Mouse (Mus musculus): Measurements from ENCODE around the gene Map3k11.
"Not testable (repeated sequence)": the region's sequence is repeated elsewhere in the genome, so short reads cannot be mapped to it uniquely, and the experiment has no call there.

Gene Map3k11

DNA sequence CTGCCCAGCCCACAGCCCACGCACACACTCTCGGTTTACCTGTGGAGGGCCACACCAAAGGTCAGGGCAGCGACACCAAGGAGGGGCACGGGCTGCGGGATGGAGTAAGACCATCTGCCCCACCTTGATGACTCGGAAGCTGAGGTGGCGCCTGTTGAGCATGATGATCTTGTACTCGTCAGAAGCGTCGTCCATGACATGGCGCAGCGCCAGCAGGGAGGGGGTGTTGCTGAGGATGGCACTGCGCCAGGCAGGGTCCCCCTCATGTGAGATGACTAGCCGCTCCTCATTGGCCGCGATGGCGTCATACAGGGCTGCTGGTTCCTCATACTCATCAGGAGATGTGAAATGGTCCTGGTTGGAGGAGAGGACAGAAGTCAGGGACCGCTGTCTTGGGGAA, 22.2 kb upstream of the Map3k11 start:
- no peak for DNase-seq (ENCODE audit: low spot score)

DNA sequence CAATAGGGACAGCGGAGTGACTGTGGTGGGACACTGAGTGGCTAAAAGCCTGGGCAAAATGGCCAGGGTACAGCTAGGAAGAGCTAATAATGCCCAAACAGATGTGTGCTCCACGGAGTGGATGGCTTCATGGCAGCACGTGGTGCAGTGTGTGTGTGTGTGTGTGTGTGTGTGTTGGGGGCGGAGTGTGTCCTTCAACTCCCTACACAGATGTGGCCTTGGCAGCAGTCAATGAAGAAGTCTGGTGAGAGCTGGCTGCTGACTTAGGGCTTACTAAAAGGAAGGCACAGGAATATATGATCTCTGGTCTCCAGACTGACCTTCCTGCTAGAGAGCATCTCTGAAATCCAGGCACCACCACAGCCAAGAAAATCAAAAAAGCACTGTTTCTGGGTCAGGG, 20.2 kb upstream of the Map3k11 start:
- no peak for DNase-seq (ENCODE audit: low spot score)

DNA sequence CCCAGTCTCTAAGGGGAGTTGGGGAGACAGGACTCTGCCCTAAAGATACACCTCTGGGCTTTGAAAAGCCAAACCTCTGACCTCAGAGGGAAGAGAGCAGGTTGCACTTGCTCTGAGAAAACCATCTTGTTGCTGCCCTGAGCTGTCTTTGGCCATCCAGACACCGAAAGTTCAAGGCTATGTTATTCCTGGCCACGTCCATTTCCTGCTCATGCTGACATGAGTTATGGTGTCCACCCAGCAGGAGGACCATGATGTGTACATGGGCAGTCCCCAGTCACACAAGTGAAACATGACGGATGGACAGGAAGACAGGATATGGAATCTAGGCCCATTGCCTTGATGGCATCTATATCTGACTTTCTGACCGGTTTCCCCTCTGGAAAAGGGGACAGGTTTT, 8.1 kb upstream of the Map3k11 start:
- no peak for DNase-seq (ENCODE audit: low spot score)

DNA sequence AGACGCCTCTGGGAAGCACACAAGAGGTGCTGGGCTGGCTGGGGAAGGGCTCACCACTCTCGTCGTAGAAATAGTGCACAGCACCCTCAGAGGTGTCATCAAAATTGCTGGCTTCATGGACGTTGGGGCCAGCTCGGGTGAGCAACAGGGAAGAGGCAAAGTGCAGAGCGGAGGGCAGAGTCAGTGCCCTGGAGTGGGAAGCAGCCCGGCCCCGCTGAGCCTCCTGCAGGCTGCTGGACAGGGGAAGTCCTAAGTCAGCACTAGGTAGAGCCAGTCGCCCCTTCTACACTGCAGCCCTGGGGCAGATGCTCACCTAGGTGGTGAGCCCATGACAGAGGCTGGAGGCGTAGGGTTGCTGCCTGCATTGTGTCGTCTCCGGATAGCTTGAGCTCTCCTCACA, 4.3 kb upstream of the Map3k11 start:
- DNase-seq (ENCODE audit: low spot score): no peak

DNA sequence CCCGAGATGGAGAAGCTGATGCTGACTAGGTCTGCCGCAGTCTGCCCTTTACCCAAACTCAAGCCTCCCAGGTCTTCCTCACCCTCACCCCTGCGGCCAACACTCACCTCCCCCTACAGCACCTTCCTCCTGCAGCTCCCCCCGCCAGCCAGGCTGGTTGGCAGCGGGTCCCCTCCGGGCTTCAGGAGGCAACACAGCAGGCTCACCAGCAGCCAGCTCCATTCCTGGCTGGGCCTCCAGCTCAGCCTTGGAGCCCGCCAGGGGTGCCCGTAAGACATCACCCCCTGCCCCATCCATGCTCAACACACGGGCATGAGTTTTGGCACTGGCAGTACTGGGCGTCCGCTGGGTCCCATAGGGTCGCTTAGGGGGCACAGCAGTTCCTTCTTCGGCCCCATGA, 3.6 kb upstream of the Map3k11 start:
- DNase-seq (ENCODE audit: low spot score): no peak

DNA sequence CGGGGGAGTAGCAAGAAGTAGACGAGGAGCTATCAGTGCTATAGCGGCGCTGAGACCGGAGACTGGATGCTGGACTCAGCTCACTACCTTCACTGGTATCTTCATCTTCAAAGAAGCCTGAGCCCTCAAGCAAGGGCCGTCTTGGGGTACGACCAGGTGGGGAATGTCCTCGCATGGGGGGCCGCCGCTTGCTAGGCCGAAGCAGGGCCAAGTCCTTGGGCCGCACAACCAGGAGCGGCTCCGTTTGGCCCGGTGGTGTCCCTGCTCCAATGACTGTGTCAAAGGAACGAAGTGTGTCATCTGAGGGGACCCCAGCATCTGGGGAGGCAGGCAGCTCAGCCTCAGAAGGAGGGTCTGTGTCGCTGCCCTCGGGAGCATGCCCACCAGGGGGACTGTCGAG, 3.1 kb upstream of the Map3k11 start:
- no peak for DNase-seq (ENCODE audit: low spot score)

DNA sequence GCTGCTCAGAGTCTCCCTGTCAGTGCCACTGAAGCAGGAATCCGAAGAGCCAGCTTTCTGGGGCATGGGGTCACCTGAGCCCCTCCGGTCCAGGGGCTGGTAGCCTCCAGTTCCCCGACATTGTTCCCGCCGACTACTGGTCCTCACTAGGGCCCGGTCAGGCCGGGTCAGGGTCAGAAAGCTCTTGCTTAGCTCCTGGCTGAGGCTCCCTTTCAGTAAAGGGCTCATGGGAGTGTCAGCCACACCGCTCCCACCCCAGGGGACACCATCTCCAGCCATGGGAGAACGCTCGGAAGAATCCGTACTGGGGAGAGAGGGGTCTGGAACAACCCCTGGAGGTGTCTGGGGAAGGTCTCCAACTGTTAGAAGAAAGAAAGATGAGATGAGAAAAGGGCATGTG, 2.7 kb upstream of the Map3k11 start:
- no peak for DNase-seq (ENCODE audit: low spot score)

DNA sequence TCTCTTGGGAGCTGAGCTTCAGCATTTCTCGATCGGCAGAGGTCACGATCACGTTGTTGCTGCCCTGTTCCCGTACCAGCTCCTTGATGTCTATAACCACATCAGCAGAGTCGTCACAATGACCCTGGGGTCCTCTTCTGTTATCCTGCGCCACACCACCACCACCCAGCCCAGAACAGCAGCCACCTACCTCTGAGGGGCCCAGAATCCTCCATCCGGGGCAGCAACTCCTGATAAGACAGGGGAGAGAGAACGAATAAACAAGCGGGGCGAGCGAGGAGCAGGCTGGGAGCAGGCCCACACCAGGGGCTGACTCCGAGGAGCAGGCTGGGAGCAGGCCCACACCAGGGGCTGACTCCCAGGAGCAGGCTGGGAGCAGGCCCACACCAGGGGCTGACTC, 2.1 kb upstream of the Map3k11 start:
- DNase-seq (ENCODE audit: low spot score): no peak

DNA sequence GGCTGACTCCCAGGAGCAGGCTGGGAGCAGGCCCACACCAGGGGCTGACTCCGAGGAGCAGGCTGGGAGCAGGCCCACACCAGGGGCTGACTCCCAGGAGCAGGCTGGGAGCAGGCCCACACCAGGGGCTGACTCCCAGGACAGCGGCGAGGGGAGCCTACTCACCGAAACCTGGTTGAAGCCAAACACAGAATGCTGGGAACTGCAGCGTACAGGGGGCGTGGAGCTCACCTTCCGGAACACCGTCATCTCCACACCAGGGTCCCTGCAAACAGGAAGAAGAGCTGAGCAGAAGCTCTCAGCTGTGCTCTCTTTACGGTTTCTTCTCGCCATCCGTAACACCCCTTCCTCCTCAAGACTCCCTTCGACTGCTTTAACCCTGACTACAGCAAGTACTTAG, 1.6 kb upstream of the Map3k11 start:
- not testable (repeated sequence) for DNase-seq (ENCODE audit: low spot score)

DNA sequence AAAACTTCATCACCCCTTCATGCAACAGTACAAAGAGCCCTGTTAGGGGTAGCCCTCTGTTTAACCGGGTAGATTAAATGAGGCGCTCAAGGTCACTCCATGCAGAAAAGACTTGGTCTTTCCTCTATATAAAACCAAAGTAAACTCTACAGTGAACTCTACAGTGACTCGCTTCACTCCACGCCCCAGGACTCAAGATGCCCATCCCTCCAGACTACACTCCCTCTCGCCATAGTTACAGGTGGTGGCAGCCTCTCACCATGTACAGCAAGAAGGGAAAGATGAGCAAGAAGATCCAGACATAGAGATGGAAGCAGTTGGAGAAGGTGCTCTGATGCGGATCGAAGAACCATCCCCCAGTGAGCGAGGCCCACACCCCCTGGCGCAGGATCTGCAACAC, 804 bp upstream of the Map3k11 start:
- DNase-seq (ENCODE audit: low spot score): no peak

DNA sequence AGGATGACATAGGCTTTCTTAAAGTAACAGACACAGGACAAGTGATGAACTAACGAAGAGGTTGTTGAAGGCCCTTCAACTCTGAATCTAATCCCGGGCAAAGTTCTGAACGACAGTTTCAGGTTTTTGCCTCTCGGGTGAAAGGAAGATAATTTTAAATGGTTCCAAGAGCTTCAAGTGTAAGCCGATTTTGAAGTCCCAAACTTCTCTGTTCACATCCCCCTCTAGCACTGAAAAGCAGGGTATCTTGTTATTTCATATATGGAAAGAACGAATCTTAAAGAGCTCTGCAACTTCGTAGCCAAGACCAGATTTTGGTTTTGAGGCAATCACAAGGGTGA, 516 bp downstream of the Map3k11 start:
- DNase-seq (ENCODE audit: low spot score): no peak

DNA sequence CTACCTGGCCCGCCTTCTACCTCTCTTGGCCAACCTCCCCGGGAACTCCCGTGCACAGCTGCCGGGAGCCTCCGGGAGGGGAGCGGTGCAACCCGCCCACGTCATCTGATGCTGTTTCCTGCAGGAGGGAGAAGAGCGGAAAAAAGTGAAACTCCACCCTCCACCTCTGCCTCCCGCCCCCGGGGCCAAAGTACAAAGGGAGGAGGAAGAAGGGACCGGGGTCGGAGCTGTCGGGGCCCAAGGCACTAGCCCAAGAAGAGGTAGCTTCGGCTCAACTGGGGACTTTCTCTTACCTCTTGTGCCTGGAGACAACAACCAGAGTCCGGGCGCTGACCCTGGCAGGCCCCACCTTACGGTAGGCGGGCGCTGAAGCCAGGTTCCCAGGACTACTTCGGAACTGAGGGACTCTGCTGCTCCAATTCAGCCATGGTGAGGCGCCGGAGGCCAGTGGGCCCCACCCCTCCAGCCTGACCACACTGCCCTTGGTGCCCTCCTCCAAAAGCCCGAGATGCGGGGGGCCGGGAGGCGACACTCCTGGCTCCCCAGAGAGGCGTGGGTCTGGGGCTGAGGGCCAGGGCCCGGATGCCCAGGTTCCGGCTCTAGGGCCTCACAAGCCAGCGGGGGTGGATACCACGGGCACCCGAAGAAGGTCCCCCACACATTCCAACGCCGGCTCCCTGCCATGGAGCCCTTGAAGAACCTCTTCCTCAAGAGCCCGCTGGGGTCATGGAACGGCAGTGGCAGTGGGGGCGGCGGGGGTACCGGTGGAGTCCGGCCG, 1.2 kb downstream of the Map3k11 start:
- peak; percentile 84 for DNase-seq (ENCODE audit: low spot score)

DNA sequence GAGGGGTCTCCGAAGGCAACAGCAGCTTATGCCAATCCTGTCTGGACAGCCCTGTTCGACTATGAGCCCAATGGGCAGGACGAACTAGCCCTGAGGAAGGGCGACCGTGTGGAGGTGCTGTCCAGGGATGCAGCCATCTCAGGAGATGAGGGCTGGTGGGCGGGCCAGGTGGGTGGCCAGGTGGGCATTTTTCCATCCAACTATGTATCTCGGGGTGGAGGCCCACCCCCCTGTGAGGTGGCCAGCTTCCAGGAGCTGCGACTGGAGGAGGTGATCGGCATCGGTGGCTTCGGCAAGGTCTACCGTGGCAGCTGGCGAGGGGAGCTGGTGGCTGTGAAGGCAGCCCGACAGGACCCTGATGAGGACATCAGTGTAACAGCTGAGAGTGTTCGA, 1.8 kb downstream of the Map3k11 start:
- DNase-seq (ENCODE audit: low spot score): no peak

DNA sequence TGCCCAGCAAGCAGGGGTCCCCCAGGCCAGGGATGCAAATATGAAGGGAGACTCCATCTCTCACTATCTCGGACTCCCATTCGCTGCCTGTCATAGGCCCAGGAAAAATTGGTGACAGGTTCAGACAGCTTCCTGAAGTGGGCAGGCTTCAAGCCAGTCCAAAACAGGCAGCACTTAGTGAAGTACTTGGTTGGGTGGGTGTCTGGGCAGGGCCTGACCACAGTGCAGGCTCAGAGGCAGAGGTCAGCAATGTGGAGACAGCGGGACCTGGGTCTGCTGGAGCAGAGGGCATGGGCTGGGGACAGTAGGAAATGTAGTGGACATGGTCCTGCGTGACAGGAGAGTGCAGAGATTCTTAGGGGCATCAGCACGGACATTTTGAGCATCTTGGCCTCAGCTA, 3.1 kb downstream of the Map3k11 start:
- no peak for DNase-seq (ENCODE audit: low spot score)

DNA sequence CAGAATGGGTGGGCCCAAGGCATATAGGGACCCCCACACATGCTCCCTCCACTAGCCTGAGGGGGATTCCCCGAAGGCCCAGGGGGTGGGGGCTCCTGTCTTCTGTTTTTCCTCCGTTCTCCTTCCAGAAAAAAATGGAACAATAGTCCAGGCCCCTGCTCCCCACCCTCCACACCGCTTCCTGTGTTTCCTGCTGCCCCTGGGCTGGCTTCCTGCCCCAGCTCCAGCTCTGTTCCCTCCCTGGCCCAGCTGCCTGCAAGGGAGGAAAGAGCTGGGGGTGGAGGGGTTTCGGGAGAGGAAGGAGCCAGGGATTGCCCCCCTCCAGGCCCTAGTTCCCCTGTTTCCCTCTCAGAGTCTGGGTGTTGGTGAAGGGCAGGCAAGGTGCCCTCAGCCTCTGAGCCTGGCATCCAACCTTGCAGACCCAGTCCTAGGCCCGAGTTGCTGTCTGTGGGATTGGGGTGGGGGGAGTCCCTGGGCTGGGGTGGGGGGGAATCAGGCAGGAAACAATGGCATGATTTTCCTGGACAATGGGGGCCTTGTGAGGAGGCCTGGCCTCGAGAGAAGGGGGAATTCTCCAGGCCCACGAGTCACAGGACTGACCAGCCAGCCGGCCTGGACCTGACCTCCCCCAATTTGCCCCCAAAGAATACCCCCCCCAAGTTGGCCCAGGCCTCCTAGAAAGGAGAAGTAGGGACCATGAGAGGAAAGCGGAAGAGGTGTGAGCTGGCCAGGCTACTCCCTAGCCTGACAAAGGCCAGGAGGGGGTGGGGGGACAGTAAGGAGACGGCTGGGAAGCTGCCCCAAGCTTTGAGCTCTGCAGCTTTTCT, 3.8 kb downstream of the Map3k11 start:
- no peak for DNase-seq (ENCODE audit: low spot score)

DNA sequence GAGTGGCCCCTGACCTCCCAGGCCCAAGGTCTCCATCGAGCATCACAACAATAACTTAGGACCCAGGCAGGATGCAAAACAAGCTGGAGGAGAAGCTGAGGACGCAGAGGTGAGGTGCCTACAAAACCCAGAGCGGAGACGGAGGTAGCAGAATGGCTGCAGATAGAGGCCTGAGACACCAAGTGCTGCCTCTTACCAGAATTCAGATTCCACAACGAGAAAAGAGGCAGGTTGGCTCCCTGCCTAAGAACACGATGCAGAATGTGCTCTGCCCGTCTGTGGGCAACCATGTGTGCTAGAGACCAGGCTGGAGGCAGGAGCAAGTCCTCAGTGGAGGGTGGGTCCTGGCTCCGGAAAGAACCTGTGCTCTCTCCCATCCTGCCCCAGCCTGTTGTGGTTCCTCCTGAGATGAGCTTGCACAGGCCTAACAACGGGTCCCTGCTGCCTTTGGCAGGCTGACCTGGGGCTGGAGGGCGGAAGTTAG, 4.4 kb downstream of the Map3k11 start:
- no peak for DNase-seq (ENCODE audit: low spot score)

DNA sequence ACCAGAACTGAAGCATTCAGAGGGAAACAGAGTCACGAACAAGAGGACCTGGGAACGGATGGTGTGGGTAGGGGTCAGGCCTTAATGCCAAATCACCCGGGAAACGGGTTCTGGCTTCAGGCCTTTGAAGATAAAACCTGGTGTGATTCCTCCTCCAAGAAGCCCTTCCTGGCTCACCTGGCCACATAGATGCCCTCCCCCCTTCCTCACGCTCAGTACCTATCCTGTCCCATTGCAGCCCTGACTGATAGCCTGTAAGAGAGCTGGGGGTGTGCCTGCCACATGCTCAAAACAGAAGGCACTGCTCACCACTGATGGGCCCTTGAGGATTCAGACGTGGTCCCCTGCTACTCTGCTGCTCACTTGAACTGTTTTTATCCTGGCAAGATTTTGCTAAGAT, 5.3 kb downstream of the Map3k11 start:
- no peak for DNase-seq (ENCODE audit: low spot score)

DNA sequence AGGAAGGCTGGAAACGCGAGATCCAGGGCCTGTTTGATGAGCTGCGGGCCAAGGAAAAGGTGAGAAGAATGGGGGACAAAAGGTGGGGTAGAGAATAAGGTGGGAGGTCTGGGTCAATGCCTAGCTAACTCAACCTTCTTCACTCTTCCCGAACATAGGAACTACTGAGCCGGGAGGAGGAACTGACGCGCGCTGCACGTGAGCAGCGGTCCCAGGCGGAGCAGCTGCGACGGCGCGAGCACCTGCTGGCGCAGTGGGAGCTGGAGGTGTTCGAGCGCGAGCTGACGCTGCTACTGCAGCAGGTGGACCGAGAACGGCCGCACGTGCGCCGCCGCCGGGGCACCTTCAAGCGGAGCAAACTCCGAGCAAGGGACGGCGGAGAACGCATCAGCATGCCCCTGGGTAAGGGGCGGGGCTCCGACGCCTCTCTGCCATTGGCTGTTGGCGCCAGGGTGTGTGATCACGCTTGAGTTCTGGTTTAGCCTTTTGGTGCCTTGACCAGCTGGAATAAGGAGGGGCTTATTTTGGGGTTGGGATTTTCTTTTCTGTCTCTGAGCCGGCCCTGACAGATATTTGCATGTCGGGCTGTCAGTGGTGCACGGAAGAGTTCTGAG, 7.4 kb downstream of the Map3k11 start:
- DNase-seq (ENCODE audit: low spot score): peak; percentile 74

DNA sequence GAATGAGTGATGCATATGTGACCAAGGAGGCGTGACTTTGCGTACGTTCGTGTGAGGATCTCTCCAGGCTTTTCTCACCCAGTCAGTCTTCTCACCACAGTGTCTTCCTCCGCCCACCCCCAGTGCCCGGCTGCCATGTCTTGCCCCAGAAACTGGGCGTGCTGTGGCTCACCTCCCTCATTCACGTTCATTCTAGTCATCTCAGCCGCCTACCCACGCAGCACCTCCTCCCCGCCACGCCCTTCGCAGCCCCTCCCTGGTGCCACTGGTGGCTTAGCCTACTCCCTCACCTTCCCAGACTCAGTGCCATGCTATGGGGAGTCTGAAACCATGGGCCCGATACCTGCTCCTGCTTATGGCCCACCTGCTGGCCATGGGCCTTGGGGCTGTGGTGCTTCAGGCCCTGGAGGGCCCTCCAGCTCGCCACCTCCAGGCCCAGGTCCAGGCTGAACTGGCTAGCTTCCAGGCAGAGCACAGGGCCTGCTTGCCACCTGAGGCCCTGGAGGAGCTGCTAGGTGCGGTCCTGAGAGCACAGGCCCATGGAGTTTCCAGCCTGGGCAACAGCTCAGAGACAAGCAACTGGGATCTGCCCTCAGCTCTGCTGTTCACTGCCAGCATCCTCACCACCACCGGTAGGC, 15.7 kb downstream of the Map3k11 start, which contains the start of gene Kcnk7:
Gene Kcnk7 (plus strand): TSS at position 205 of the 638 bp plus-strand sequence.
- no peak for DNase-seq (ENCODE audit: low spot score)

DNA sequence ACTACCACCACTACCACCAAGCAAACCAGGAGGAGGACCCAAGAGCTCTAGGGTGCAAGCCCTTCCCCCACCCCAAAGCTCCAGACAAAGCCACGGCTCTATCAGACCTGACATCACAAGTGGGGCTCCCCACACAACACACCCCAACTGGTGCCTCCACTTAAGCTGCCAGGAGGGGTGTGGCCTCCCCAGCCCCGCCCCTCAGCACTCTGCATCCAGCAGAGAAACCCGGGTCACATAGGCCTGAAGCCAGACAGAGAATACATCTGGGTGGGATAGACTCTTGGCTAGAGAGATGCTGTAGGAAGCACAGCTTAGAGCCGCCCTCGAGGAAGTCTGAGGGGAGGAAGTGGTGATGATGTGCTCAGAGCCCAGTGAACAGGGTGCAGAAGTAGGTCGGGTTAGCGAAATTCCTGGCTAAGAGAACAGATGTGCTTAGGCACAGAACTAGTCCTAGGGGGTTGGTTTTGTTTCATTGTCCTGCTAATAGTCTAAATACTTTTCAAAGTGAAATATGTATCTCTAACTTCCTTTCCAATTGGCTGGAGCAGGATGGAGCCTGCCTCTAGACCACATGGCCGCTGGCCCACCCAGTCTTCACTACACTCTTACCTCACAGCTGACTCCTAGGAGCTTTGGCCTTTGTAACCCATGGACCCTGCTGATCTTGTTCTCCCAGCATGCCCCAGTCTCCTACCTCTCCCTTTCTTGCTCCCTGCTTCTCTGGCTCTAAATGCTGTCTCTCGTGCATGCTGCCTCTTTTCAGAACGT, 16.4 kb downstream of the Map3k11 start:
- no peak for DNase-seq (ENCODE audit: low spot score)

DNA sequence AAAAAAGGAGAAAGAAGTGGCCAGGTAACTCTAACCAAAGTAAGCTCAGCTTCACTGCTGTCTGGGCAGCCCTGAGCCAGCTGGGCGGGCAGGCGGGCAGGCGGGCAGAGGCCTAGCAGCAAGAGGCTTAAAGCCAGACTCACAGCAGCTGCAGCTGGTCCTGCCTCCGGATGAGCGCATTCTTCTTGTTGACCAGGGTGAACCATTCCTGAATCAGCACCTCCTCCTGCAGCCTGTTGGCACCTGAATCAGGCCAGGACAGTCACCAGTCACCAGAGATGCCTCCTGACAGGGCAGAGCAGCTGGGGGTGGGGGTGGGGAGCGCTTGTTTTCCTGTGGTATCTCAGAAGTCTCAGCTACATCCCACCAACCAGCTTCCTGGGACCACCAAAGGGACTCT, 21.5 kb downstream of the Map3k11 start:
- DNase-seq (ENCODE audit: low spot score): no peak

DNA sequence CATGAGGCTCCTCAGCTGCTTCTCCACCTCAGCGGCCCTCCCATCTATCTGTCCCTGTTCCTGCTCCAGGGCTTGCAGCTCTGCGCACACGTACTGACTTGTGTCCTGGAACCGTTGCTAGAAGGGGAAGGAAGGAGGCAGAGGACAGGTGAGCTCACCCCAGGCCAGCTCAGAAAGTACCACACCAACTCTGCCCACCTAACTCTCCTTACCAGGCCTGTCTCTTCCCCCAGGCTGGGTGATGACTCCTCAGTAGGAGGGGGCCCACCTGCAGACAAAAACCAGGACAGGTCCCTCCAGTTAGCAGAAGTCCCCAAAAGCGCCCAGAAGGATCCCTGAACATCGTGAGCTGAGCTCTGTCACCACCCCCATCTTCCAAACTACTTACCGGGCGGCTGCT, 22.0 kb downstream of the Map3k11 start:
- no peak for DNase-seq (ENCODE audit: low spot score)

Data from embryo, embryonic 10.5 days (tissue).